Mouse (Mus musculus): ENCODE results near the gene Greb1.

DNA sequence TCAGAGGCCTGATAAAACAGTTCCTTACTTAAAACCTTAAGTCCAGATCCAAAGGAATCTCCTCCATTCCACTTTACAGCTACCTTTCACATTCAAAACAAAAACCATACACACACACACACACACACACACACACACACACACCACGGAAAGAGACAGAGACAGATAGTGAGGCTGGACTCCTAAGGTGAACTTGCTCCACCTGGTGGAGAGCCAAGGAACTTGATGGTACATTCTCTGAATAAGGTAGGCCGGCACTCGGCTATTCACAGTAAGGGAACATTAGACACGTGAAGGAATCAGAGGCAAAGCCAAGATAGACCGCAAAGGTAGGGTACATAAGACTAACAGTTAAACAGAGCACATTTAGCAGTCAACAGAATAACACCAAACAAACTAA, 4.8 kb upstream of the Greb1 start:
- peak; percentile 80 for TF ChIP-seq CTCF (IDR thresholded peaks at IDR 0.05; ENCODE audit: borderline replicate concordance, insufficient read depth, low read depth, low read length)
- no peak for TF ChIP-seq POLR2A (IDR thresholded peaks at IDR 0.05; ENCODE audit: borderline replicate concordance, insufficient read depth, low read length)
